Mouse (Mus musculus) thymus, postnatal 4 days (tissue): ENCODE data around the gene Ccdc113.

Source experiments
- DNase-seq: peaks from one replicate; pipeline ENCODE4 v3.0.0; 2021

The Ccdc113 gene

GRCm38 (mm10) chr8:95533584-95534387 lies at the start of gene Ccdc113:
Gene Ccdc113 (plus strand): TSS chr8:95534085.
- peak; percentile 52 for DNase-seq

GRCm38 (mm10) chr8:95487800-95488697 lies 45.8 kb upstream of the Ccdc113 start:
- DNase-seq: peak; percentile 33

- peak; percentile 95 for DNase-seq
These were observed 45.1 kb upstream of the Ccdc113 start for GRCm38 (mm10) chr8:95488698-95489332.

- no peak for DNase-seq
These were observed 43.9 kb upstream of the Ccdc113 start, which contains the start of gene Csnk2a2 for GRCm38 (mm10) chr8:95490006-95490405. Gene Csnk2a2 (minus strand): TSS chr8:95490039.

- no peak for DNase-seq
These were observed 41.8 kb upstream of the Ccdc113 start for GRCm38 (mm10) chr8:95492057-95492456.

GRCm38 (mm10) chr8:95495444-95495843 lies 38.4 kb upstream of the Ccdc113 start:
- DNase-seq: no peak

- no peak for DNase-seq
These were observed 37.5 kb upstream of the Ccdc113 start for GRCm38 (mm10) chr8:95496420-95496819.

- DNase-seq: no peak
These were observed 36.1 kb upstream of the Ccdc113 start for GRCm38 (mm10) chr8:95497821-95498220.

- no peak for DNase-seq
These were observed 34.4 kb upstream of the Ccdc113 start for GRCm38 (mm10) chr8:95499266-95500064.

- no peak for DNase-seq
These were observed 33.4 kb upstream of the Ccdc113 start for GRCm38 (mm10) chr8:95500436-95500835.

GRCm38 (mm10) chr8:95502431-95502830 lies 31.5 kb upstream of the Ccdc113 start:
- DNase-seq: no peak

- DNase-seq: no peak
These were observed 29.1 kb upstream of the Ccdc113 start for GRCm38 (mm10) chr8:95504835-95505234.

- no peak for DNase-seq
These were observed 28.3 kb upstream of the Ccdc113 start for GRCm38 (mm10) chr8:95505606-95506005.

GRCm38 (mm10) chr8:95506245-95506644 lies 27.6 kb upstream of the Ccdc113 start:
- DNase-seq: no peak

- no peak for DNase-seq
These were observed 21.6 kb upstream of the Ccdc113 start for GRCm38 (mm10) chr8:95512257-95512656.

- no peak for DNase-seq
These were observed 20.7 kb upstream of the Ccdc113 start for GRCm38 (mm10) chr8:95513219-95513618.

GRCm38 (mm10) chr8:95516928-95517327 lies 17.0 kb upstream of the Ccdc113 start:
- no peak for DNase-seq

GRCm38 (mm10) chr8:95523991-95524390 lies 9.9 kb upstream of the Ccdc113 start:
- no peak for DNase-seq

GRCm38 (mm10) chr8:95528194-95528593 lies 5.7 kb upstream of the Ccdc113 start:
- DNase-seq: no peak

GRCm38 (mm10) chr8:95528750-95529310 lies 5.1 kb upstream of the Ccdc113 start:
- peak; percentile 31 for DNase-seq

- DNase-seq: no peak
These were observed 1.7 kb upstream of the Ccdc113 start for GRCm38 (mm10) chr8:95532206-95532605.

GRCm38 (mm10) chr8:95539487-95539886 lies 5.6 kb downstream of the Ccdc113 start:
- DNase-seq: no peak
